Mouse (Mus musculus) kidney, adult 18-20 months (tissue): ENCODE results near the gene Lmbrd2.
"Not testable (repeated sequence)": the region's sequence is repeated elsewhere in the genome, so short reads cannot be mapped to it uniquely, and the experiment has no call there.

ENCODE experiments used
- DNase-seq: peaks from one replicate; pipeline ENCODE4 v3.0.0; 2021

Lmbrd2 gene

DNA sequence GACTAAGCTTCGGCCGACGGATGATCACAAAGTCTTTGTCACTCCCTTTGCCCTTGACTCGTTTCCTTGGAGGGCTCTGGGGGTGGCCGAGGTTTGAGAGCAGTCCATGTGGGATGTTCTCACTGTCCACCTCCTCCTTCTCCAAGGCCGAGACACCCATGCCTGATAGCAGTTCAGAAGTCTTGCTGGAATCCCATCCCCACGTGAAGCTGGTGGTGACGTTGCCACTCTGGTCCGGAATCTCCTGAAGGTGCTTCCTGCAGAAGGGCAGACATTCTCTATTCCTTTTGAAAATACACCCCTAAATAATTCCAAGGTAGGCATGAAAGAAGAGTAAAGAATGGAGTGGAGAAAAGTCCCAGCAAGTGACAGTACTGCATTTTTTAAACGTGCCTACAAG, 903 bp upstream of the Lmbrd2 start:
- DNase-seq = no peak

- peak; percentile 76 for DNase-seq
Measured at GRCm38 (mm10) chr15:9140684-9141171, 378 bp downstream of the Lmbrd2 start.

DNA sequence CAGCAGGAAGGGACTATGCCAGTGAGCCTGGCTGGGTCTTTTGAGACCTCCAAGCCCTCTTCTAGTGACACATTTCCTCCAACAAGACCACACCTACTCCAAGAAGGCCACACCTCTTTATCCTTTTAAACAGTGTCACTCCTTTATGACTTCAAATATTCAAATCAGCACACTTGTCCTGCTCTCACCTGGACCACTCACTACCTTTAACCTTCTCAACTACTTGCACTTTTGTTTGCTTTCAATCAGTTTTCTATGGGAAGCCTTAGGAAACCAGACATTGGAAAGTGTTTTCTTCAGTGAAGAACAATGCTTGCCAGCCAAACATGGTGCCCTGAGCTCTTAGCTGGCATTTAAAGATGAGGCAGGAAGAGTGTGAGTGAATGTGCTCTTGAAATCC, 15.0 kb downstream of the Lmbrd2 start, which contains the start of gene Skp2:
Gene Skp2, minus strand, starts transcription at position 101 of the 400 bp plus-strand sequence.
- no peak for DNase-seq

GRCm38 (mm10) chr15:9162557-9163070, 22.3 kb downstream of the Lmbrd2 start:
- no peak for DNase-seq

DNA sequence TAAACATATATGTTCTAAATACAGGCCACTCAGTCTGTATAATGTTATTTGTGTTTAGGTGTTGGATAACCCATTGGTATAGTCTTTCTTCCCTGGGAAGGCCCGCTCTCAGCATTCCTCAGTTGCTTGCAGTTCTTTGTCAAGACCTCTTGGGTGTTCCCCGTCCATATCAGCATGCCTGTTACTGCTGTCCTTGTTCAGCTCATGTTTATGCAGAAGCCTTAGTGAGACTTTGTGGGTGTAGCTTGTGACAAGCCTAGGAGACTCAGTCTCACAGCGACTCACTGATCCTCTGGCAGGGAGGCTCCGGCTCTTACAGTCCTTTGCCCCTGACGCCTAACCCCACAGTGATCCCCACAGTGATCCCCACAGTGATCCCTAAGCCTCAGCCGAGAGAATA, 23.8 kb downstream of the Lmbrd2 start:
- DNase-seq = no peak

DNA sequence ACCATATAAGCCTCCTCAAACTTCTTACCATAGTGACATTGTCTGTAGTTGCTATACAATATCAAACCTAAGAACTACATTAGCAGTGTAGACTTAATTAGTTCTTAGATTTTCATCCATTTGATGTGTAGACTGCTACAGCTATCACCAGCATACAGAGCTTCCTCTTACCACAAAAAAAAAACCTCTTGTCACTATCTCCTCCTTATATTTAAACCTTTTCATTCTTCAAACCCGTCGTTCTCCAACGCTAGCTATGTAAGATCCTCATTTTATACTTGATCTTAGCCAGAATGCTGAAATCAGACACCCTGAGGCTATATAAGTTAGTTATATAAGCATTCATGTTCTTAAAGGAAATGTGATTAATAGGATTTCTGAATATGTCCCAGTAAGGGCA, 36.7 kb downstream of the Lmbrd2 start:
- no peak for DNase-seq

- no peak for DNase-seq
Measured at GRCm38 (mm10) chr15:9183995-9184394, 43.6 kb downstream of the Lmbrd2 start.

- no peak for DNase-seq
Measured at GRCm38 (mm10) chr15:9189796-9190195, 49.4 kb downstream of the Lmbrd2 start.

GRCm38 (mm10) chr15:9192685-9193084, 52.3 kb downstream of the Lmbrd2 start:
- DNase-seq = not testable (repeated sequence)

- no peak for DNase-seq
Measured at GRCm38 (mm10) chr15:9198421-9198820, 58.1 kb downstream of the Lmbrd2 start.

DNA sequence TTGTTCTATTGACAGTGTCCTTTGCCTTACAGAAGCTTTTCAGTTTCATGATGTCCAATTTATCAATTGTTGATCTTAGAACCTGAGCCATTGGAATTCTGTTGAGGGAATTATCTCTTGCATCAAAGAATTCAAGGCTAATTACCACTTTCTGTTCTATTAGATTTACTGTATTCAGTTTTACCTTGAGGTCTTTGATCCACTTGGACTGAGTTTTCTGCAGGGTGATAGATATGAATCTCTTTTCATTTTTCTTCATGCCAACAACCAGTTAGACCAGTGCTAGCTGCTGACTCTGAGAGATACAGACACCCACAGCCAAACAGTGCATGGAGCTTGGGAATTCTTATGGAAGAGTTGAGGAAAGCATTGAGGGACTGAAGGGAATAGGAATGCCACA, 71.5 kb downstream of the Lmbrd2 start:
- no peak for DNase-seq

- DNase-seq = not testable (repeated sequence)
Measured at GRCm38 (mm10) chr15:9213026-9213425, 72.7 kb downstream of the Lmbrd2 start.

DNA sequence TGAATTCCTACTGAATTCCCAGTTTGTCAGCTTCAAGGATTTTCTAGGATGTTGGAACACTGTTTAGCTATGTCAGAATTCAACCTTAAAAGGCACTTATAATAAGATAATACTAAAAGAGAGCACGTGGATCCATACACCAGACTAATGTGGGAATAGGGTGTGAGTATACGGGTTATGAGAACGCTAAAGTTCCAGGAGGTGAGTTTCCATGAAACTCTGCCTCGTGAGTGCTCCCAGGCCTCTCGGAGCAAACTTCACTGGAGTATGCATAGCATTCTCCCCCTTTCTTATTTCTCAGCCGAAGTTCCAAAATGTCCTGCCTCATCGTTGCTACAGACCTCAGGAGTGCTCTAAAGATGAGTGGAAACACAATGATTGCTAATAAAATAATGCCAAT, 73.1 kb downstream of the Lmbrd2 start:
- DNase-seq = not testable (repeated sequence)

GRCm38 (mm10) chr15:9216446-9216845, 76.1 kb downstream of the Lmbrd2 start:
- no peak for DNase-seq

GRCm38 (mm10) chr15:9230917-9231316, 90.6 kb downstream of the Lmbrd2 start:
- not testable (repeated sequence) for DNase-seq

DNA sequence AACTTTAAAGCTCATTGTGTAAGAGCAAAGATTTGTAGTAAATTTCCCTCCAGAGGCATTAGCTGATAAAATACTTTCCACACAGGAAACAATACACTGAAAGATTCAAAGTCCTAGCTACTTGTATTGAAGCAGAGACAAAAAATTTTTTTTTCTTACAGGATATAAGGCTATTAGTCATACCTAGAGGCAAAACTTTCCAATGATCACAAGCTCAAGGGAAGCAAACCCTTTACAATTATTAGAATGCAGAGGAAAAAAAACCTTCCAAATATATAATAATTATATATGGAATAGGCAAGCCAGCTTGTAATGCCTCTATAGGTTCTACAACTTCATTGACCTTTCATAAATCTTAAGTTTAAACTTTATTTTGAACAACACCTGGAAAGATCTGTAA, 106.0 kb downstream of the Lmbrd2 start:
- DNase-seq = no peak
